25 mouse cellular contexts compared by ENCODE assay signal in the genomic region with DNA sequence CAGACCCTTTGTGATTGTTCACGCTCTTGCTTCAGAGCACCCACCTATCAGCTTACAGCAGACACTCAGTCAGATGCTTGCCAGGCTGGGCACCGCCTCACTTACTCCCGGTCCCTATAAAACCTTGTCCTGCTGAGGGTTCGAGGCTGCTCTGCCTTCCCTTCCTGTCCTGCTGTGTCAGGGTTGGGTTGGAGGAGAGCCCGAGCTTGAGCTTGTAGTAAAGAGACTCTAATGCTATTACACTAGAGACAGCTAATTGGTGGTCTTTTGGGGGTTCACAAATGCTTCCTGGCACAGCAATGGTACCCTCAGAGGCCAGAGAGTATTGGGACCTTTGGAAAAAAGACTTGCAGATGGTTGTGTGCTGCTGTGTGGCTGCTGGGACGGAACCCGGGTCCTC. TPM values are rescaled to one million over a fixed set of nuclear protein-coding genes. Genes with fewer than 3 reads are reported as not detected.
DNase-seq lines count a peak whose midpoint lies in the region; ATAC-seq and TF ChIP-seq lines count a peak whose summit lies in the region.
"Had no signal": no experiment of that assay in that cellular context is flagged by ENCODE, and none has a peak within 500 bp of the region (broad histone marks: within the 10 kb centered on the region; RNA-seq: fewer than 3 reads in every experiment).

No protein-coding gene starts in this region.

- no peaks in the 10 kb centered on the region for H3K36me3 ChIP-seq in forebrain, embryonic 15.5 days
- no peaks in the 10 kb centered on the region for H3K36me3 ChIP-seq in forebrain, embryonic 16.5 days (ENCODE audit: control insufficient read depth, insufficient read depth)
- H3K36me3 ChIP-seq in hindbrain, embryonic 15.5 days = no peaks in the 10 kb centered on the region
- H3K36me3 ChIP-seq in hindbrain, embryonic 10.5 days = no peaks in the 10 kb centered on the region
- H3K36me3 ChIP-seq: embryonic facial prominence, embryonic 10.5 days; embryonic facial prominence, embryonic 13.5 days; forebrain, embryonic 12.5 days; intestine, embryonic 15.5 days; kidney, embryonic 15.5 days had no signal

- 80% methylated on average over 7 of the region's 7 CpGs for WGBS in forebrain, embryonic 15.5 days
- WGBS in forebrain, embryonic 16.5 days = 76% methylated on average over 7 of the region's 7 CpGs
- 73% methylated on average over 7 of the region's 7 CpGs for WGBS in hindbrain, embryonic 15.5 days
- 87% methylated on average over 7 of the region's 7 CpGs for WGBS in hindbrain, embryonic 10.5 days

- H3K4me1 ChIP-seq in forebrain, embryonic 15.5 days = peaks cover 14% of the 10 kb centered on the region
- peaks cover 17% of the 10 kb centered on the region; the same call in 1 of the 2 replicates for H3K4me1 ChIP-seq in forebrain, embryonic 16.5 days (replicated peaks; ENCODE audit: control insufficient read depth, insufficient read depth, low read length)
- H3K4me1 ChIP-seq in hindbrain, embryonic 15.5 days (replicated peaks) = peaks cover 9% of the 10 kb centered on the region; the same call in 1 of the 2 replicates
- no peaks in the 10 kb centered on the region for H3K4me1 ChIP-seq in hindbrain, embryonic 10.5 days (replicated peaks)
- H3K4me1 ChIP-seq: embryonic facial prominence, embryonic 10.5 days; intestine, embryonic 15.5 days; kidney, embryonic 15.5 days had no signal

- DNase-seq in cerebellum, adult 9-11 months = peak; percentile 40
- DNase-seq in cerebellum, postnatal 4 days (ENCODE audit: low spot score in 2 of 2) = no peak
- no peak for DNase-seq in hindbrain, embryonic 10.5 days (ENCODE audit: low spot score)
- DNase-seq in left cerebral cortex, postnatal 4 days = peak; percentile 40
- no peak for DNase-seq in left cerebral cortex, adult 2 months (ENCODE audit: extremely low spot score in 1 of 2, low spot score in 2 of 2)
- DNase-seq: adrenal gland, adult 2 months; adrenal gland, postnatal 14 days; embryo, embryonic 11 days; forebrain, postnatal 0 days; gastrocnemius, adult 2 months; gastrocnemius, postnatal 14 days; heart, adult 18-20 months; kidney, adult 11 months; kidney, adult 8-10 months had no signal

- H3K9ac ChIP-seq in forebrain, embryonic 15.5 days (replicated peaks) = no peak overlapping the region
- no peak overlapping the region for H3K9ac ChIP-seq in forebrain, embryonic 16.5 days (replicated peaks; ENCODE audit: low read depth, low read length)
- no peak overlapping the region for H3K9ac ChIP-seq in hindbrain, embryonic 15.5 days
- H3K9ac ChIP-seq: embryonic facial prominence, embryonic 13.5 days; forebrain, embryonic 12.5 days; forebrain, postnatal 0 days; intestine, embryonic 15.5 days; kidney, embryonic 15.5 days had no signal

- H3K27me3 ChIP-seq in forebrain, embryonic 15.5 days = no peaks in the 10 kb centered on the region
- H3K27me3 ChIP-seq in forebrain, embryonic 16.5 days (replicated peaks; ENCODE audit: control insufficient read depth, insufficient read depth, low read length) = no peaks in the 10 kb centered on the region
- no peaks in the 10 kb centered on the region for H3K27me3 ChIP-seq in hindbrain, embryonic 15.5 days
- no peaks in the 10 kb centered on the region for H3K27me3 ChIP-seq in hindbrain, embryonic 10.5 days (ENCODE audit: insufficient read depth, poor library complexity, severe bottlenecking)
- H3K27me3 ChIP-seq: embryonic facial prominence, embryonic 13.5 days; forebrain, embryonic 12.5 days; intestine, embryonic 15.5 days; kidney, embryonic 15.5 days had no signal

- ATAC-seq in forebrain, embryonic 15.5 days (replicated peaks) = no peak
- ATAC-seq in forebrain, embryonic 16.5 days = no peak
- no peak for ATAC-seq in hindbrain, embryonic 15.5 days (ENCODE audit: low FRiP score, low read depth)
- ATAC-seq: CD4-positive, CD25-positive, alpha-beta regulatory T cell, adult 4 months; forebrain, postnatal 0 days; intestine, embryonic 15.5 days had no signal

- peak overlapping the region; percentile 62; the same call in 1 of the 2 replicates for H3K27ac ChIP-seq in forebrain, embryonic 15.5 days (replicated peaks)
- no peak overlapping the region for H3K27ac ChIP-seq in forebrain, embryonic 16.5 days (ENCODE audit: low read length)
- H3K27ac ChIP-seq in hindbrain, embryonic 15.5 days (replicated peaks) = peak overlapping the region; percentile 52
- H3K27ac ChIP-seq in hindbrain, embryonic 10.5 days = no peak overlapping the region
- no peak overlapping the region for H3K27ac ChIP-seq in left cerebral cortex, adult 2 months
- H3K27ac ChIP-seq: embryonic facial prominence, embryonic 10.5 days; embryonic facial prominence, embryonic 13.5 days; forebrain, embryonic 12.5 days; gastrocnemius, adult 2 months; intestine, embryonic 15.5 days; kidney, embryonic 15.5 days had no signal

- H3K9me3 ChIP-seq in forebrain, embryonic 15.5 days = no peaks in the 10 kb centered on the region
- H3K9me3 ChIP-seq in forebrain, embryonic 16.5 days (ENCODE audit: control insufficient read depth, low read length) = no peaks in the 10 kb centered on the region
- no peaks in the 10 kb centered on the region for H3K9me3 ChIP-seq in hindbrain, embryonic 15.5 days
- H3K9me3 ChIP-seq in hindbrain, embryonic 10.5 days = no peaks in the 10 kb centered on the region
- H3K9me3 ChIP-seq: embryonic facial prominence, embryonic 10.5 days; embryonic facial prominence, embryonic 13.5 days; forebrain, embryonic 12.5 days; intestine, embryonic 15.5 days; kidney, embryonic 15.5 days had no signal

- H3K4me2 ChIP-seq in forebrain, embryonic 15.5 days (replicated peaks) = no peak overlapping the region
- no peak overlapping the region for H3K4me2 ChIP-seq in forebrain, embryonic 16.5 days (ENCODE audit: low read length)
- no peak overlapping the region for H3K4me2 ChIP-seq in hindbrain, embryonic 15.5 days
- H3K4me2 ChIP-seq: embryonic facial prominence, embryonic 13.5 days; forebrain, embryonic 12.5 days; heart, embryonic 11.5 days; intestine, embryonic 15.5 days; kidney, embryonic 15.5 days had no signal

- no peak overlapping the region for H3K4me3 ChIP-seq in forebrain, embryonic 15.5 days
- H3K4me3 ChIP-seq in forebrain, embryonic 16.5 days (replicated peaks; ENCODE audit: low read length) = no peak overlapping the region
- H3K4me3 ChIP-seq in hindbrain, embryonic 15.5 days = no peak overlapping the region
- H3K4me3 ChIP-seq in hindbrain, embryonic 10.5 days = no peak overlapping the region
- H3K4me3 ChIP-seq in left cerebral cortex, adult 2 months = no peak overlapping the region
- H3K4me3 ChIP-seq: embryonic facial prominence, embryonic 10.5 days; embryonic facial prominence, embryonic 13.5 days; erythroblast, embryonic 14.5 days; forebrain, embryonic 12.5 days; gastrocnemius, adult 2 months; intestine, embryonic 15.5 days; kidney, embryonic 15.5 days had no signal

- intact Hi-C loops in left cerebral cortex, postnatal 4 days (cut with DNase I) = no loop called here
- intact Hi-C loops in left cerebral cortex, adult 2 months (cut with DNase I) = no loop called here

- TF ChIP-seq CTCF in left cerebral cortex, adult 2 months (IDR thresholded peaks at IDR 0.05) = no peak

RNA-seq across cellular contexts. Expression of a gene that starts 55.6 kb away (rescaled TPM):
- 44.8 and 45.1 TPM in 2 replicates for polyA plus RNA-seq in forebrain, embryonic 15.5 days (2015; fragmentation: Nextera tagmentation; extraction: Ambion mirVana)
- polyA plus RNA-seq in forebrain, embryonic 16.5 days (2015; fragmentation: Nextera tagmentation; extraction: Ambion mirVana) = 43.9 and 46.7 TPM in 2 replicates
- polyA plus RNA-seq in hindbrain, embryonic 15.5 days (2015; fragmentation: Nextera tagmentation; extraction: Ambion mirVana) = 48.3 and 53.3 TPM in 2 replicates
- polyA plus RNA-seq in hindbrain, embryonic 10.5 days (2016; fragmentation: Nextera tagmentation; extraction: Ambion mirVana) = 29.1 and 31.6 TPM in 2 replicates
- 100 to 1,000 TPM; 105 to 116 TPM for total RNA-seq in left cerebral cortex, postnatal 4 days (2021)
- total RNA-seq in left cerebral cortex, adult 2 months (2021) = 10 to 100 TPM; 81.3 to 87.4 TPM

Comparison
In these comparisons a context has a peak if more than half of its experiments do, and no peak if none do; other contexts are left out.
1. DNase-seq: peak in cerebellum, adult 9-11 months (single experiment) and left cerebral cortex, postnatal 4 days (single experiment); none in cerebellum, postnatal 4 days (0 of 2), hindbrain, embryonic 10.5 days (single experiment) and left cerebral cortex, adult 2 months (0 of 2).
2. H3K27ac ChIP-seq: peak in forebrain, embryonic 15.5 days (single experiment) and hindbrain, embryonic 15.5 days (single experiment); none in forebrain, embryonic 16.5 days (single experiment), hindbrain, embryonic 10.5 days (single experiment) and left cerebral cortex, adult 2 months (single experiment).